Mouse (Mus musculus): ENCODE measurements around the gene Sgms1.
A peak's percentile ranks its signal among the peaks of the same experiment; 100 is the strongest.

Sgms1 gene

DNA sequence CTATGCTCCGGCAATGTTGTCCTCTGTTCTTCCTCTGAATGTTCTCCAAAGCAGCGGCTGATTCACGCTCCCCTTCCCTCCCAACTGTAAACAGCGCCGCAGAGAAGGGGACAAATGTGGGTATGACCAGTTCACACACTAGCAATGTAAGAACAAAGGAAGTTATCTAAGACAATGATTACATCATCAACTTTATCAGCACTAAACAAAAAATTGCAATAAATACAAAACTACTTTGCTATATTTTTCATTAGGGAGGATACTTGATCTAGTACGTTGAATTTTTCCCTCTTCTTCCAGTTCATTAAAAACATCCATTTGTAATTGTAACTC, 119.7 kb downstream of the Sgms1 start:
- no peak for DNase-seq (ENCODE audit: extremely low read depth, low read depth)

DNA sequence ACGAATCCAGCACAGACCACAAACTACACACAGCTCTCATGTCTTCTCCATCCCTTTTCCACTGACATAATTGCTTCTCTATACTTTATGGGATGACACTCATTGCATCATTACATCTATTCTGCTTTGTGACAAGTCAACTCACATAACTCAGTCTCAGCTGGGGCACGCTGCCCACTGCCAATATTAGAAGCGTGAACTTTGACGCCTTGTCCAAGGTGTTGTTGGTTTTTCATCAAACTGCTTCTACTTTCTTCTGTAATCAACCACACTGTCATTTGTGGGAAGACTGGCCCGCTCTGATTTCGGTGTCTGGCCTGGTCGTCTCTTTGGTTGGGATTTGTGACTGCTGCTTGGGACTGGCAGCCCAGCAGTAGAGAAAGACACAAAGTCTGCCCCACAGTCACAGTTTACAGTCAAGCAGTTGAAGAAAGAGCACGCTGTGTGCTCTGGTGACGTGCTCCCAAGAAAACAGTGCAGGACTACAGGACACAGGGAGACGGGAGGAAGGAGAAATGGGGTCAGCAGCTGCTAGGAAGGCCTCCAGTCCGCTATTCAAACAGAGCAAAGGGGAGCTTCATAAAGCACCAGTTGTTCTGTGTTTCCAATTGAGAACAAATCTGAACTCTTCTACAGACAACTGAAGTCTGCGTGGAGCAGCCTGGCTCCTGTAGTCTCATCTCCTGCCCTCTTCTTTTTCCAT, 120.2 kb downstream of the Sgms1 start:
- DNase-seq (ENCODE audit: extremely low read depth, low read depth) = no peak

DNA sequence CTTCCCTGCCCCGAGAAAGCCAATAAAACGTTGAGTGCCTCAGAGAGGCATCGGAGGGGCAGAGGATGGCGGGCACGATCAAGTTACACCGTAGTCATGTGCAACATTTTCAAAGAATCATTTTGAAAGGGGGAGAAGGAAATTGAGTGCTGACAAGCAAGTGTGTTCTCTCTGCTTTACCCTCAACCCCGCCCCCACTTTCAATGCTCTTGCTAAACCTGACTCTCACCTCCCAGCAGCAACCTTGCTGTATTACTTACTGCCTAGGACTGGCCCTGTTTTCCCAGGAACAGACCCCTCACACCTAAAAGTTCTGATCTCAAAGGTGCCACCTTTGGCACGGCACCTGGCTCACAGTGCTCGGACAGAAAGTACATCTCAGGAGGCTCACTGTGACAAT, 121.0 kb downstream of the Sgms1 start:
- no peak for DNase-seq (ENCODE audit: extremely low read depth, low read depth)

DNA sequence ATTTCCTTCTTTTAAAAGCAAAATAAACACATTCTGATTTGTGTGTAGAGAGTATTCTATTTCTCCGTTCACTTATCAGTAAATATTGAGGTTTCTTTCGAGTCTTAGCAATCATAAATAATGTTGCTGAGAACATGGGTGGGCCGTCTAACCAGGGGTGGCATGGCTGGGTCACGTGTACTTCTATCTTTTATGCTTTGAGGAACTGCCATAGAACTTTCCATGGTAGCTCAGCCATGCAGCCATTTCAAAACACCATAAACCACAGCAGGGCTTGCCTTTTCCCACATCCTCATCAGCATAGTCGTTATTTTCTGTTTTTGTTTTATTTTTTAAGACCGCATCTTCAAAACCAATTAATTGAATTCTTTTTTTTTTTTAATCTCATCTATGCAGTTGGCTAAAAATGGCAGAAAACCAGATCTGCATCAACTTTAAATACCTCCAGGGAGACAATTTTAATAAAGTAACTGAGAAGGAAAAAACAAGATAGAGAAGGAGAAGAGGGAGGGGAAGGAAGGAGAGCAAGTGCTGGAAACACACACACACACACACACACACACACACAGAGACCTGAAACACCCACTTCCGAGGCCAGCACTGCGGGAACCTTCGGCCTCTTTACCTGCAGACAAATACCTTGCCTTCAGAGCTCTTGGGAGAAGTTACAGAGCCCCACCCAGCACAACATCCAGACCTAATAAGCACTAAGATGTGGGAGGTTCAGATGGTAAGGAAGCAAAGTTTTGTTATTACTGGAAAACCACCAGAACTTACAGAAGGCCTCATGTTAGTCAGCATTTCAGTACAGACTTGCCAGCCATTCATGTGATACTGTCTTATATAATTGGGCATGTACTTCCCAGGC, 122.9 kb downstream of the Sgms1 start:
- DNase-seq (ENCODE audit: extremely low read depth, low read depth) = peak; percentile 44

DNA sequence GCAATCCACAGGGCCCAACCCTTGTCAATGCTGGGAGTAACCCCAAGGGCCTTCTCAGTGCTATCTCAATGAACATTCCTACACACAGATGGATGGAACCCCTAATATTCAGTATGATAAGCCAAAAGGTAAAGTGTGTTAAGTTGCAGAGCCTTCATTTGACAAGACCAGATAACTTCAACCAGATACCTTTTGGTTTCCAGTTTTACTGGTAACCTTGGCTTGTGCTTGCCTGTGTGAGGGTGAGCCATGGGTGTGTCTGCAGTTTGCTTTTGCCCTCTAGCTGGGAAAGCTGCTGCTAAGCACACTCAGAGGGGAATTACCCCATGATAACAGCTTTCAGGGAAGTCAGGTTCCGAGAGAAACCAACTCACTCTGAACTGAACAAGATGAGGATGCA, 125.8 kb downstream of the Sgms1 start:
- peak; percentile 67 for DNase-seq (ENCODE audit: extremely low read depth, low read depth)

DNA sequence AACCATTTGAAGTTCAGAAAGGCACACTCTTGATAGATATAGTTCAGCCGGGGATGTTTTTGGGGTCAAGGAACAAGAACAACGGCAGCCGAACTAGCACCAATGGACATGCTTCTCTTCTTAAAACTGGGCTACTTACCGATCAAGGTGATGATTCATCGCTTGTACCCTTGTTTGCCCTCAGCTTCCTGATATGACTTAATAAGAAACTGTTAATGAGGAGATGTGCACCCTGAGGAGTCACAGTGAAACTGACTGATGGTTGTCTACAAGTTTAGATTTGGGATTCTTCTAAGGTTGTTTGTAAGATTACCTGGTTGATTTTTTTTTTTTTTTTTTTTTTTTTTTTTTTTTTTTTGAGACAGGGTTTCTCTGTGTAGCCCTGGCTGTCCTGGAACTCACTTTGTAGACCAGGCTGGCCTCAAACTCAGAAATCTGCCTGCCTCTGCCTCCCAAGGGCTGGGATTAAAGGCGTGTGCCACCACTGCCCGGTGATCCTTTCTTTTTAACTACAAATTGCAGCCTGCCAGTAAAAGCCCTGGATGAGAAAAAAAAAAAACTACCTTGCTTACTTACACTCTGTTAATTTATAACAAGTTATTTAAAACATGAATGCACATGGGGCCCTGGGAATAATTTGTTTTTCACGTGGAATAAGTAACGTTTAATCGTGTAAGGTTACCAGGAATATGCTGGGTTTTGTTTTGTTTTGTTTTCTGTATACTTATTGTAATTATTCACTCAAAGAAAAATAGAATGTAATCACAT, 126.5 kb downstream of the Sgms1 start:
- no peak for DNase-seq (ENCODE audit: extremely low read depth, low read depth)

DNA sequence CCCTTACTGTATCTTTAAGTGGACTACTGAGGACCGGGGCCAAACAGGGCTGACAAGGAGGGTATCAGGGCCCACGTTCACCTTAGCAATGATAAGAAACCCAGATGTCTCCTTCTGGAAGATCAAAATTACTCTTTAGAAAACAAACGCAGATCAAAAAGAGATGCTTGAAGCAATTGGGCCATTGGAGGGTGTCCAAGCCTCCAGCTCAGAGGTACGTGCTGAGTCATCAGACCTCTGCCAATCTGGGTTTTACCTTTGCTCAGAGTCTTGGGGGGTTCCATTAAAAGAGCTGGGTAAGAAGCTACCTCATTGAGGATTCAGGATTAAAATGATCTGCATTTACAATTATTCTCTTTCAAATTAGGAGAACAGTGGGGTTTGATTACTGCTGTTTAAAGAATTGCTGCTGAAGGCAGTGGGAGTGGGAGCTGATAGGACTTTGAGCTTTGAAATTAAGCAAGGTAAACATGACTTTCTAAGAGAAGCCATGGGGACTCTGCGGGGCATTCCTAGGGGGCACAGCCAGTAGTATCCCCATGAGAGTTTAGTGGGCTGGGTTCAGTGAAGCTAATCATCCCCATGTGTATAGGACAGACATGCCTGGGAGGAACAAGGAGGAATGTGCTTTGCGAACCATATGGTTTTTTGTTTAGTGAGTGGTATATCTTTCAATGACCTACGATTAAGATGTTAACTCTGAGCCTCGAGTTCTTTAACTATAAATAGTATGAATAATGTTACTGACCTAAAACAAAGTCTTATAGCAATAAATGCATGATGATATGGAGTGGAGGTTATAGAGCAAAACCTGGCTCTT, 128.4 kb downstream of the Sgms1 start:
- no peak for DNase-seq (ENCODE audit: extremely low read depth, low read depth)

DNA sequence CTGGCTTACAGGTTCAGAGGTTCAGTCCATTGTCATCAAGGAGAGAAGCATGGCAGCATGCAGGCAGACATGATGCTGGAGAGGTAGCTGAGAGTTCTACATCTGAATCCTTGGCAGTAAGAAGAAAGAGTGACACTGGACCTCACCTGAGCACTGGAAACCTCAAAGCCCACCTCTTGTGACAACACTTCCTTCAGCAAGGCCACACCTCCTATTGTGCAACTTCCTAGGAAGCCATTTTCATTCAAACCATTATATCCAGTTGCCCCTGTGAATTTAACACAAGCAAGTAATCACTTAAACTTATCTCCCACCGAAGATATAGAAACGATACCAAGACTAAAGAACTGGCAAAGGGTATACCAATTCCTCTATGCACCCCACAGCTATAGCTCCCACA, 129.7 kb downstream of the Sgms1 start:
- no peak for DNase-seq (ENCODE audit: extremely low read depth, low read depth)

DNA sequence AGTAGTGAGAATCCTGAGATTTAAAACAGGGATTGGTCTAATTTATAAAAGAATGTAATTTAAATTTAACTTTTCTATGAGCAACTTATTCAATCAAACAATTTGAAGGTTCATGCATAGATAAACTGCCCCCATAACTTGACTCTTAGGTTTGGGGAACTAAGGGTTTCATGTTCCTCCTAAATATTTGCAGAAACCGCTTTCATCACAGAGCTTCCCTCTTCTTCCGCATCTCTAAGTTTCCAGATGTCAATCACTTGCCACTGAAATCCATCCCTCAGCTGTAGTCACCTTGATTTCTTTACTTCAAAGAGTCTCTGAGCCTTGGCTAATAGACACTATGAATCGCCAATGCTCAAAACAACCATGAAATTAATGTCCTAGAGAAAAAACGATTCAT, 130.5 kb downstream of the Sgms1 start:
- DNase-seq (ENCODE audit: extremely low read depth, low read depth) = peak; percentile 47

DNA sequence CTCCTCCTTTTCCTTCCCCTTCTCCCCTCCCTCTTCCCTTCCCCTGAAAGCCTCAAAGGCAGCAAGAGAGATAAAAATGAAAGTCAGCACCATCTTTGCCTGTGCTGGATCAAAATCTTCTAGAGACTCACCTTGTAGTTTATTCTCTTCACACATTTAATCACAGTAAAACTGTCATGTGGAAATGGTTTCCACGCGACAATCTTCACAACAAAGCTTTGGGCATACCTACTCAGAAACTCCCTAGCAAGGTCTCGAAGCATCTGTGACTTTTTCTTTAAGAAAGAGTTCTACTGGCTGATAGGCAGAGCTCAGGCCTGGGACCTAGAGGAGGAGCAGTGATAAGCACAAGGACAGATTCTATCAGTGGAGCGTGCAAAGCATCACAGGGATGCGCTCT, 131.4 kb downstream of the Sgms1 start:
- no peak for DNase-seq (ENCODE audit: extremely low read depth, low read depth)

DNA sequence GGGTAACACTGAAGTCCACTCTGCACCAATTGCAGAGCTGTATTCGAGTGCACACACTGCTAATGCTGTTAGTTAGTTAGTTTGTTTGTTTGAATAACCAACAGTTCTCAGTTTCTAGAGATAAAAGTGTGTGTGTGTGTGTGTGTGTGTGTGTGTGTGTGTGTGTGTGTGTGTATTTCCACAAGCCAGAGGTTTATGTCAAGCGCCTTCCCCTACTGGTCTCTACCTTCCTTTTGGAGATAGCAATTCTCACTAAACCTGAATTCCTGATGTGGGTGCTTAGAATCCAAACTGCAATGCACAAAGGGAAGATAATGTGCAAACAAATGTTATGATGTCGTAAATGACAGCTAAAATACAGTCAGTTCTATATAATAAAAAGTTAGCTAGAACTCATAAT, 131.9 kb downstream of the Sgms1 start:
- DNase-seq (ENCODE audit: extremely low read depth, low read depth) = no peak

DNA sequence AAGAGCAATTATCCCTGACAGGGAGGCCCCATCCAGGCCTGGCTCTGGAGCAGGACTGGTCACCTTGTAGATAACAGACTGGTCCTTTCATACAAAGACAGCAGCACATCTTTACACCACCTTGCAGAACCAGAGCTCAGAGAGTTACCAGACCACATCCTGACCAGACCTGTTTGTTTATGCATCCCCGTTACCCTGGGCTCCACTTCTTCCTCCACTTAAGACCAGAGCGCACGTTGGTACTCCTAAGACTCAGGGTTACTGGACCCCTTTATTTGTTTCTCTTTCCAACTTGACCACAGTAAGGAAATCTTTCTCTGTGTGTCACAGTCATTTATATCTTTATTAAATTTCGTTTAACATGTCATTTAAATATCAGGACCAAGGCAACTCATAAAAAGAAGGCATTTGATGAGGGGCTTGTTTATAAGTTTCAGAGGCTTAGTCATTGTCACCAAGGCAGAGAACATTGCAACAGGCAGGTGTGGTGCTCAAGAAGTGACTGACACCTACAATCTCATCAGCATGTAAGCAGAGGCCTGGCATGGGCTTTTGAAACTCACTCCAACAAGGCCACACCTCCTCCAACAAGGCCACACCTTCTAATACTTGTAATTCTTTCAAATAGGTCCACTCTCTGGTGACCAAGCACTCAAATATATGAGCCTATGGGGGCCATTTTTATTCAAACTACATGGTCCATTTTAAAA, 132.7 kb downstream of the Sgms1 start:
- DNase-seq (ENCODE audit: extremely low read depth, low read depth) = no peak

DNA sequence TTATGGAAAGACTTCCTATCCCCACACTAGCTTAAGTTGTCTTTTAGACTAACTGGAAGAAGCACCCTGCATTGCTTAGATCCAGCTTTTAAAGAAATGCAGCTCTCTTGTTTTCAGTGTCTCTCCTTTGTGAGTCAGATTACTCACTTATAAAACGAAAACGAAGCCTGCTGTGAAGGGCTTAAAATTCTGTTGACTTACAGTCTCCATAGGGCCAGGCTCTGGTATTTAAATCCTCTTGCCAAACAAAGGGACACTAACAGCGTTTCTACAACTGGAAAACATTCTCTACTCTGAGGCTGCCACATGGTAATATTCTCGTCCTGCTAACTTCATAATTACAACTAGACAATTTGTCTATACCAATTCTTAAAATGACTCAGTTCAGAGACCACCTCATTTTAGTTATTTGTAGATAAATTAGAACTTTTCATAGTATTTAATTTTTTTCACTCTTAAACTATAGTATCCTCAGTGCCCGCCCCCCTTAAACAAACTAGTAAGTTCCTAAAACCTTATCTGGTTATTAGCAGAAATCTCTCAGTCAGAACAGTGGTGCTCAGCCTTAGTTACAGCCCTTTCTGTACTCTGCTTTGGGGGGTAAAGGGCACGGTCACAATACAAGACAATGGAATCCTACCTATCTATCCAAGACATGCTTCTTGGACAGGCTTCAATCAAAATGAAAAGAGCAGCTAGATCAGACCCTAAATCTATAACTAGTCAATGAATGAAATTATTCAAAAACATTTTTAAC, 133.9 kb downstream of the Sgms1 start:
- no peak for DNase-seq (ENCODE audit: extremely low read depth, low read depth)

DNA sequence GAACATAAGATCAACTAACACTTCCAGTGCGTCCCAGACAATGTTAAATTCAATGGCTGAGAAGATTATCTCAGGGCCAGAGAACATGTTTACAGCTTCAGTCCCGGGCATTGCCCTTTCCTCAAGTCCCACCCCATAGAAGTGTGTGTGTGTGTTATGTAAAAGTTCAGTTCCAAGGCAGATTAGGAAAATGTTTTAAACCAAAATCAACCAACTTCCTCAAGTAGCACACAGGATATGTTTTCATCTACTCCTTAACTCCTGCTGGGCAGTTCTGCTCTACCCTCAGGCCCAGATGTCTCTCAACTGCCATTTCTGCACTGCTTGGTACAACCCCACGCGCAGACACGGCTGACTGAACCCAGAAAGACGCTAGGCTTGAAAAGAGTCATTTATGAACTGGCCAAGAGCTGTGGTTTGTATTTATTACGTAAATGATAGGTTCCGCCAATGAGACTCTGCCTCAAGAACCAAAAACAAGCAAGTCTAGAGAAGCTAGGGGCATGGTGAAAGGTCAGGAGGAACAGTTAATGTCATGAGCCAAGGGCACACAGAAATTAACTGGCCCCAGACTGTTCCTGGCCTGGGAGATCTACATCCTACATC, 134.7 kb downstream of the Sgms1 start:
- no peak for DNase-seq (ENCODE audit: extremely low read depth, low read depth)

DNA sequence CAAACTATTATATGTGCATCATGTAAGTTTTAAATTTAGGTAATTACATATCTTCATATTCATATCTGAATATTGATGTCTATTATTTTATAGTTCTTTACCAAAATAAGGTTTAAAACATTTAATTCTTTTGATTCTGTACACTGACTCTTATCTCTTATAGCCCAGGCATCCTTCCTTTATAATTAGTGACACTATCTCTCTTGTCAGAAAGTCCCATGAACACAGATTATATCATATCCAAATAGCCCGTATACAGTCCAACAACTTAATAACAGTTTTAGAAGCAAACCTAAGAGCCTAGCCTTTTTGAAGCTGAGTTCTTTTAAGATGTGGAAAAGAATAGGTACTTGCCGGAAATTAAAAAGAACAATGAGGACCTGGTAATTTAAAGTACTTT, 135.3 kb downstream of the Sgms1 start:
- no peak for DNase-seq (ENCODE audit: extremely low read depth, low read depth)

DNA sequence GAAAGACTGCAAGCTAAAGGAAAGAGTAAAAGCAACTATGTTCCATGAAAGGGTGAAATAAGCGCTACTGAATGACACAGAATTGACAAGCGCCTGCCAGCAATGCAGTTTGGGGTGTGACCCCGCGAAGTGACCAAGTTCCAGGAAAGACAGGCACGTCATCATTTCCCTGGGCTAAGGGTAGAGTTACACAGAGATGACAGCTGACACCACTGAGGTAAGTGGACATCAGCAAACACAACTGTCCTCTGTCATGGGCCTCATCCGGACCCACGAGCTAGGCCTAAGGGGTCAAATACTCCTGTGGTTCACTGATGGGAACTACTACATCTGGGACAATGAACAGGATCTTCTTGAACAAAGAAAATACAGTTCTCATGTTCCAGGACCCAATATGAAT, 136.5 kb downstream of the Sgms1 start:
- no peak for DNase-seq (ENCODE audit: extremely low read depth, low read depth)

DNA sequence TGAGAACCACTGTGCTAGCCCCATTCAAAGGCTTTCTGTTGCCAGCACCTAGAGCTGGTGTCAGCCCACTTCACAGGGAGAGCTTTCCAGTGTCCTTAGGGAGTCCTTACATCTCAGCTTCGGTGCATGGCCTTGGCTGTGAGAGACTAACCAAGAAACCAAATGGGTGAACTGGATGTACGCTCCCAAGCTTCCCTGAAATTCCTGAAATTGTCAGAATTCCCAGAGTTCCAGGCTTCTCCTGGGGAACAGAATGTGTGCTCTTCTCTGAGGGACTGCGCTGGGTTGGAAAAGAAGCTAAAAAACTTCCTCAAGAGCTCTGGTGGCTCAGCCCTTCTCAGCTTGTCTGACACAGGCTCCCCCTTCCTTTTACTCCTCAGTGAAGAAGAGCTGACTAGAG, 137.1 kb downstream of the Sgms1 start:
- no peak for DNase-seq (ENCODE audit: extremely low read depth, low read depth)

DNA sequence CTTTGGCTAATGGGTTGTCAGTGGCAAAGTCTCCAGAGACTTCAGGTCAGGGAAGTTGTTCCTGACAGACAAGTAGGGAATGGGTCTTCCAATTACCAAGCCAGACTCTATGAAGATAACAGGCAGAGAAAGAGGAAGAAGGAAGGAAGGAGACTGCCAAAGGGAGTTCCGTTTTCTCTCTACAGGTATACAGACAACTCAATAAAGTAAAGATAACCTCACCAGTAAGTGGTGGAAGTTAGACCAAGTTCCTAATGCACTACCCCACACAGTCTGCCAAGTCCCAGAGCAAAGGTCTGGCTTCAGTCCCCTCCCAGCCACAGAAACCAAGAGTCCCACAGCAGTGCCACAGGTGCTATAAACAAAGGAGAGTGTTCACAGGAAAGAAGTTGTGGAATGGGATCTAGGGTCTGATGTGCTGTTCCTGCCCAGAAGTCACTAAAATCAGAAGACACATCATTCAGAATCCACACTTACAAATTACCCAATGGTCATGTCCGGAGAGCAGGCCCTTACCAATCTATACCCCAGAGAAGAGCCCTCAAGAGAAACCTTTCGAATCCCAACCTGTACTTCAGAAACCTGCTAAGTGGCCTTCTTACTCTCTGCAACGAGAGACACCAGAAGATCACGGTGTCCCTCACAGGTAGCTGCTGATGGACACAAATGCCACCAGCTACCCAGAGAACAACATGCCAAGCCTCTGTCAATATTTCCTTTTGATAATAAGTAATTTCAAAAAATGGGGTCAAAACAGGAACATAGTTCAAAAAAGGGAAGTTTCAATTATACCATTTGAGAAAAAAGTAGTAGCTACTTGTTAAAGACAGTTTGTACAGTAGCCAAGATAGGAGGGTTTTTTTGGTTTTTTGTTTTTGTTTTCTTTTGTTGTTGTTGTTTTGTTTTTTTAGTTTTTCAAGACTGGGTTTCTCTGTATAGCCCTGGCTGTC, 140.1 kb downstream of the Sgms1 start:
- DNase-seq (ENCODE audit: extremely low read depth, low read depth) = peak; percentile 80

DNA sequence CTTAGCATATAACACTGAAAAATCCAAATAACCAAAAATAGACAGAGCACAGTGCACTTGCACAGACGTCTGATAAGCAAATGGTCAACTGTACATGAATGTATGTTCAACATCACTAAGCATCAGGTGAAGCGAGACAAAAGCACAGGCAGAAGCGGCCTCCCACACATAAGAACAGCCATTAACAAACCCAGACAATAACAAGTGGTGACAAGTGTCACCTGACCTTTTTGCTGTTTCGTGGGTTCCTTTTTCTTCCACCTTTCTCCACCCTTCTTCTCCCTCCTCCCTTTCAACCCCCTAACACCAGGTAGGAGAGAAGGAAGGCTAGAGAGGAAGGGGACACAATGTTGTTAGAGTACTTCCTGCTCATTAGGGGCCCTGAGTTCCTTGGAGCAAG, 144.6 kb downstream of the Sgms1 start:
- DNase-seq (ENCODE audit: extremely low read depth, low read depth) = no peak

Measured in MEL-GATA-1-ER (cell line).